Mouse (Mus musculus) gastrocnemius, postnatal 25 days (tissue): ENCODE measurements around the gene Gm10322. TPM values are rescaled to one million over a fixed set of nuclear protein-coding genes. Genes with fewer than 3 reads are reported as not detected.

Source experiments
- DNase-seq: peaks from one replicate; pipeline ENCODE4 v3.0.0; 2022
- total RNA-seq, 2 experiments: library from RNA; stranded (reverse); gene quantifications; 1 replicate in 1 of 2; 2 replicates in 1 of 2; pipeline ENCODE4 v1.2.3; 2021

The Gm10322 gene
- total RNA-seq, 2 experiments from 2014 or later: not detected

- no peak for DNase-seq
Observed at GRCm38 (mm10) chr10:59656799-59657198, 40.9 kb downstream of the Gm10322 start.

GRCm38 (mm10) chr10:59664765-59665164, 48.9 kb downstream of the Gm10322 start:
- no peak for DNase-seq

- no peak for DNase-seq
Observed at GRCm38 (mm10) chr10:59665503-59666291, 49.8 kb downstream of the Gm10322 start.

Other genes with a start within 250 kb of the Gm10322 start
- 100 to 1,000 TPM; 114 to 136 TPM for gene Gm10273, start 220.4 kb upstream of the Gm10322 start, total RNA-seq
- gene Pla2g12b, start 212.4 kb upstream of the Gm10322 start, total RNA-seq: not detected
- under 1 TPM; 0.19 to 0.20 TPM for gene Oit3, start 174.3 kb upstream of the Gm10322 start, total RNA-seq
- 10 to 100 TPM; 38.7 to 40.9 TPM for gene Mcu, start 629 bp downstream of the Gm10322 start, total RNA-seq
- 10 to 100 TPM; 48.7 to 53.6 TPM for gene Micu1, start 86.4 kb downstream of the Gm10322 start, total RNA-seq